Mouse (Mus musculus) thymus, adult 2 months (tissue): ENCODE measurements around the gene Gnat1. TPM values are rescaled to one million over a fixed set of nuclear protein-coding genes. Genes with fewer than 3 reads are reported as not detected.
A peak's percentile ranks its signal among the peaks of the same experiment; 100 is the strongest.

Source experiments
- DNase-seq: peaks from one replicate; pipeline ENCODE4 v3.0.0; 2021
- H3K27ac ChIP-seq: fragments of 200-500 bp; 2 replicates; pipeline ENCODE4 v1.5.1; 2012; ENCODE audit warnings: low read length, control low read depth; ENCODE audit not compliant: control insufficient read depth, insufficient read depth
- H3K27me3 ChIP-seq: fragments of 200-500 bp; 2 replicates; pipeline ENCODE4 v1.6.1; 2012; ENCODE audit warnings: mild to moderate bottlenecking, low read length, moderate library complexity, mixed read lengths; ENCODE audit not compliant: control insufficient read depth, insufficient read depth
- H3K36me3 ChIP-seq: fragments of 200-500 bp; 2 replicates; pipeline ENCODE4 v1.6.1; 2012; ENCODE audit warnings: mild to moderate bottlenecking, low read length, moderate library complexity; ENCODE audit not compliant: control insufficient read depth, insufficient read depth
- H3K4me1 ChIP-seq: fragments of 200-500 bp; replicated peaks from 2 replicates; pipeline ENCODE4 v1.6.1; 2012; ENCODE audit warnings: low read length; ENCODE audit not compliant: control insufficient read depth, insufficient read depth
- H3K4me3 ChIP-seq: fragments of 200-500 bp; 2 replicates; pipeline ENCODE4 v1.5.1; 2012; ENCODE audit warnings: mild to moderate bottlenecking, low read length, control low read depth, moderate library complexity; ENCODE audit not compliant: control insufficient read depth, insufficient read depth
- CTCF ChIP-seq: fragments of 200-500 bp; IDR thresholded peaks from 2 replicates; pipeline ENCODE4 v1.5.1; 2012; ENCODE audit warnings: mild to moderate bottlenecking, control low read depth, low read length, moderate library complexity, borderline replicate concordance; ENCODE audit not compliant: control insufficient read depth, poor library complexity, insufficient read depth; ENCODE audit errors: extremely low read depth
- POLR2A ChIP-seq: fragments of 200-500 bp; IDR thresholded peaks from 2 replicates; pipeline ENCODE4 v1.6.1; 2012; ENCODE audit warnings: mild to moderate bottlenecking, low read length, control low read depth, moderate library complexity; ENCODE audit not compliant: control insufficient read depth, poor library complexity, insufficient read depth; ENCODE audit errors: extremely low read depth
- WGBS: fragments of 180-500 bp; shearing (Covaris S2); methylation state at CpG from one replicate; pipeline ENCODE4 v1.1.7; 2018; 5-methylcytosine and 5-hydroxymethylcytosine counted together
- polyA plus RNA-seq: library from polyadenylated mRNA; depleted of rRNA; stranded (reverse); fragments of >200 nt; gene quantifications from 2 replicates; pipeline ENCODE4 v1.2.3, GENCODE M21; 2012

Gnat1 gene
- polyA plus RNA-seq, 1 experiment = 0.13 TPM

DNA sequence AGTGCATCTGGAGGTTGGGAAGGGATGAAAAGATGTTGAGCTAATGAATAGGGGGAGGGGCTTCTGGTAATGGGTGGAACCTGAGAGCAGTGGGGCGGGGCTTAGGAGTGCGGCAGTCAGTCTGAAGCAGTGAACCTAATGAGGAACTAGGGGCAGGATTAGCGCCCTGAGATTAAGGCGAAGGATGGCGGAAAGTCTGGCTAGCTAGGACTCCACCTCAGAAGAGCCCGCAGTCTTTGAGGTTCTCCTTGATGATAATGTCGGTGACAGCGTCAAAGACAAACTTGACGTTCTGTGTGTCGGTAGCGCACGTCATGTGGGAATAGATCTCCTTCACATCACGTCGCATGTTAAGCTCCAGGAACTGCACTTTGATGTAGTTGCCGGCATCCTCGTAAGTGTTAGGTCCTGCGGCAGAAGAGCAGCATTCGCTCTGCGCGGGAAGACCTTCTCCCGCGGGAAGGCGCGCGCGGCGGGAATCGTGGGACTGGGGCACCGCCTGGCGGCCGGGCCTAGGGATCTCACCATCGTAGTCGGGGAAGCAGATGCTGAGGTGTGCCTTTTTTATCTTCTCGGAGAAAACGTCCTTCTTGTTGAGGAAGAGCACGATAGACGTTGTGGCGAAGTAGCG, 3.7 kb downstream of the Gnat1 start:
- peak overlapping the region; percentile 17 for H3K4me3 ChIP-seq
- WGBS = 1% methylated on average over 39 of the region's 39 CpGs
- no peaks in the 10 kb centered on the region for H3K36me3 ChIP-seq
- no peak overlapping the region for H3K27ac ChIP-seq
- peaks cover 7% of the 10 kb centered on the region; the same call in 1 of the 2 replicates for H3K27me3 ChIP-seq
- peak; percentile 68 for DNase-seq
- TF ChIP-seq CTCF = peak; percentile 82
- no peak for TF ChIP-seq POLR2A
- H3K4me1 ChIP-seq = peaks cover 14% of the 10 kb centered on the region

DNA sequence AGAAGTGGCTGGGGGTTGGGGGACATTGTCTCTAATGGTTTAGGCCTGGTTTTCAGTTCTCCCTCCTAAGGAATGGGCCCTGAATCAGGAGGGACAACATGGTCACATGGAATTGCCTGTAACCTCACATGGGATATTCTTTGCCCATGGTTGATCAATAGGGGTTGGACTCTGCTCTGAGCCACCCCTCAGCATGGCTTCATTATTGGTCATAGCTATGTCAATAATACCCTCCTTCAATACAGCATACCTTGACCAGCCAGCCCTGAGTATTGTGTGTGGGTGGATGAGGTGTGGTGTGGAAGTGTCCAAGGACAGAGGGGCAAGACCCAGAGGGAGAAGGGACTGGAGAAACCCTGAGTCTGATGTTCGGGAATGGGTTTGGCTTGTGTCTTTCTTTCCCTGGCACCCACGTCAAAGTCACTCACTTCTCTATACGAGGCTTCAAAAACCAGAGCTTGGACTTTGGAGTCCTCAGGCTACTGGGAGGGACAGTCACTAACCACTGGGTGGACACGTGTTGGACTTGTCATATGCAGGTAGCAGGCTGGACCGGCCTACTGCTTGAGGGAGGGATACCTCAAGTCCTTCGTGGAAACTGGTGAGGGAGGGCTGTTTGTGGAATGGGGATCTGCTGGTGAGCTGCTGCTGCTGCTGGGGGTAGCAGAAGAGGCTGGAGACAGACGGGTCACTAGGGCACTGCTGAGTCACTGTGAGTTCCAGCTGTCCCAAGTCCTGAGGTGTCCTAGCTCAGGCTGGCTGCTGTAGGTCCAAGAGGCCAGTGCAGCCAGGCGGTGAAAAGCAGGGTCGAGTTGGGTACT, 4.7 kb downstream of the Gnat1 start:
- H3K27ac ChIP-seq = no peak overlapping the region
- no peak for TF ChIP-seq CTCF
- TF ChIP-seq POLR2A = no peak
- WGBS = 83% methylated on average over 9 of the region's 9 CpGs
- peaks cover 7% of the 10 kb centered on the region; the same call in 1 of the 2 replicates for H3K27me3 ChIP-seq
- no peaks in the 10 kb centered on the region for H3K36me3 ChIP-seq
- H3K4me3 ChIP-seq = no peak overlapping the region
- no peak for DNase-seq
- H3K4me1 ChIP-seq = peaks cover 14% of the 10 kb centered on the region

DNA sequence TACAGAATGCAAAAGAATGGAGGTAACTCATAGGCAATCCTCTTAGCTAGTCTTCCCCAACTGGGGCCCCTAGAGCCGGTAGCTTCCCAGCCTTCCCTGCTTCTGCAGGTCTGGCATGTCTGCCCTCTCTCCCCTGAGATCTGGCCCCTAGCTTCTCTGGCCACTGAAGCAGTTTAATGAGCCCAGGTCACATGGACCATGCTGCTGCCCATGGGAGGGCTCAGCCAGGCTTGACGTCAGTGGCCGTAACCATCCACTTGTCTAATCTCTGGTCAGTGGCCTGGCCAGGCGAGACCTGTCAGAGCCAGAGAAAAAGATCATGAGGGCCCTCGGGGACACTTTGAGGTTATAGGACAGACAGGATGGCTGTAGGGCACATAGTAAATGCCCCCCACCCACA, 9.3 kb downstream of the Gnat1 start:
- Histone ChIP-seq H3K36me3 (no peaks in the 10 kb centered on the region), H3K4me1 (peaks cover 10% of the 10 kb centered on the region), H3K27me3 (peaks cover 13% of the 10 kb centered on the region), H3K27ac (no peak overlapping the region), H3K4me3 (no peak overlapping the region)
- no peak for TF ChIP-seq POLR2A
- TF ChIP-seq CTCF = no peak
- no peak for DNase-seq
- WGBS = 94% methylated on average over 5 of the region's 5 CpGs

DNA sequence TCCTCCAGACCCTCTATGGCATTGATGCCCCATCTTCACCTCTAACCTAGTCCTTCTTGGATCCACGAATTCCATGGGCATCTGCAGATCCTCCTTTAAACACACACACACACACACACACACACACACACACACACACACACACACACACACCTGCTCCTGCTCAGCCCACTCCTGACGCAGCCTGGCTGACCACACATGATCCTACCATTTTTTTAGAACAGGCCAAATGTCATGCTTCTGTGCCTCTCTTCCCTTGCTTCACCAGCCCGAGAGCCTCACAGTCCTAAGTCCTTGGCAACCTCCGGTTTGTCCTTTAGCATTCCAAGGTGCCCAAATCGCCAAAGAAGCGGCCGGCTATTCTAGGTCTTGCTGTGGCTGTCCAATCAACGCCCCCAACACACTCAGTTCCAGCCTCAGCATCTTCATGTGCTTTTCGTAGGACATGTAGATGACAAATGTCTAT, 10.0 kb downstream of the Gnat1 start, which contains the start of gene Slc38a3:
TSS of gene Slc38a3 (minus strand) at position 51 of the 466 bp plus-strand sequence.
- TF ChIP-seq CTCF (no peak), POLR2A (no peak)
- Histone ChIP-seq H3K4me1 (peaks cover 10% of the 10 kb centered on the region), H3K4me3 (no peak within 1 kb of the TSS), H3K27me3 (peaks cover 13% of the 10 kb centered on the region), H3K36me3 (no peaks in the 10 kb centered on the region), H3K27ac (no peak within 1 kb of the TSS)
- no peak for DNase-seq
- 92% methylated on average over 9 of the region's 9 CpGs for WGBS

DNA sequence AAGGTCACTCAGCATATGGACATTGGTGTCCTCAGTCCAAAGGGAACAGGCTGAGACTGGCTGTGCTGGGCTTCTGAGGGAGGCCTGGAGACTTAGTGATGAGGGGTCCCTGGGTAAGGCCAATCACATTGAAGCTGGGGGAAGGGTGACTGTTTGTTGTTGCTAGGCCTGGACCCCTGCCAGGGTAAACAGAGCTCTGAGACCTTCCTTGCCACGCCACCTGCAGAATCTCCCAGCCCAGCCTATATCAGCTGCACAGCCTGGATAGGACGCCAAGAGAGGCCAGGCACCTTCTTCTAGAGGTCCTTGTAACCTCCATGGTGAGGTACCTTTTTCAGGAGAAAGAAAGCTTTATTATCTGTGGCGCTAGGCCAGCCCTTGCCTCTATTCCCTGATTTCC, 10.6 kb downstream of the Gnat1 start:
- 85% methylated on average over 3 of the region's 3 CpGs for WGBS

DNA sequence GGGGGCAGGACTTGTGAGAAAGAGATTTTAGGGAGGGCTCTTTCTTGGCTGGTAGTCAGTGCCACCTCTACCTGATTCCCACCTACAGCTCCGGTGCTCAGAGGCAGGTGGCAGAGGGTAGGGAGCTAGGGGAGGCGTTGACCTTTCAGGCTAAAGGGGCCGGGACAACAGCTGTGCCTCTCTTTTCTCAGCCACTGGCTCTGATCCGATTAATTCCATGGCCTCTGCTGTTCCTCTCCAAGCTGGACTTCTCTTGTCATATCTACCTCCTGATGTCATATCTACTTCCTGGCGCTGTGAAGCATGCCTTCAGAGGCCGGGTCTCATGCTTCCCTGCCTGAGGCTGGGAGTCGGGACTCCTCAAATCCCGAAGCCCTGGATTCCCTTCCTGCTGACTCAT, 11.5 kb downstream of the Gnat1 start:
- DNase-seq = no peak
- WGBS = 75% methylated on average over 8 of the region's 8 CpGs
- TF ChIP-seq CTCF (no peak), POLR2A (no peak)
- Histone ChIP-seq H3K27ac (no peak overlapping the region), H3K4me3 (no peak overlapping the region), H3K36me3 (no peaks in the 10 kb centered on the region), H3K27me3 (peaks cover 13% of the 10 kb centered on the region), H3K4me1 (peaks cover 10% of the 10 kb centered on the region)

More for the DNA sequence above, 10.6 kb downstream of the Gnat1 start:
- Histone ChIP-seq H3K4me1 (peaks cover 10% of the 10 kb centered on the region), H3K27ac (no peak overlapping the region), H3K4me3 (no peak overlapping the region), H3K27me3 (peaks cover 13% of the 10 kb centered on the region), H3K36me3 (no peaks in the 10 kb centered on the region)
- DNase-seq = no peak
- TF ChIP-seq CTCF = no peak
- TF ChIP-seq POLR2A = no peak
